Mouse (Mus musculus): ENCODE results near the gene Rho. TPM values are rescaled to one million over a fixed set of nuclear protein-coding genes. Genes with fewer than 3 reads are reported as not detected.

Gene Rho
- polyA plus RNA-seq, 1 experiment from 2014 or later = 0.16 TPM

DNA sequence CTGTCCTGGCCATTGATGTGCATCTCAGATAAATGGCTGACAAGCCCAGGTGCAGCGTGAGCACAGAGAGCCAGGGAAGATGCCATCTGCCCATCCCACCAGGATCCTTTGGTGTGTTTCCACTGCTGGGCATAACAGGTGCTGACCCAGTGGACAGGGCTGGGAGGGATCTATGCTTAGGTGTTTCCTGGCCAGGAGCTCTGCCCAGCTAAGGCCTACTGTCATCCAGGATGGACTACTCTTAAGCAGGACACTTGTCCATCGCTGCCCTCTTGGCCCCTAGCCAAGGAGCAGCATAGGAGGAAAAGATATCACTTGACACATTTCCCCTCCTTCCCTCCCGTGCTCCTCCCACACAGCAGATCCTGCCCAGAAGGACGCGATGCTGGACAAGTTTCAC lies 14.9 kb upstream of the Rho start:
- Histone ChIP-seq H3K4me2 (replicated peaks; ENCODE audit: low read depth) (no peak overlapping the region), H3K9me3 (ENCODE audit: control insufficient read depth) (no peaks in the 10 kb centered on the region), H3K4me1 (replicated peaks; ENCODE audit: control insufficient read depth, insufficient read depth, low read length) (no peaks in the 10 kb centered on the region), H3K27ac (ENCODE audit: low read depth, low read length) (no peak overlapping the region), H3K27me3 (replicated peaks; ENCODE audit: control insufficient read depth, insufficient read depth, low read length) (no peaks in the 10 kb centered on the region), H3K4me3 (ENCODE audit: low read depth, low read length) (no peak overlapping the region), H3K36me3 (ENCODE audit: control insufficient read depth, insufficient read depth) (no peaks in the 10 kb centered on the region; the same call in 1 of the 2 replicates), H3K9ac (ENCODE audit: low read depth, low read length) (no peak overlapping the region)
- TF ChIP-seq CTCF (IDR thresholded peaks at IDR 0.05; ENCODE audit: low read depth) = no peak
- ATAC-seq = no peak
- WGBS = 81% methylated on average over 5 of the region's 5 CpGs

DNA sequence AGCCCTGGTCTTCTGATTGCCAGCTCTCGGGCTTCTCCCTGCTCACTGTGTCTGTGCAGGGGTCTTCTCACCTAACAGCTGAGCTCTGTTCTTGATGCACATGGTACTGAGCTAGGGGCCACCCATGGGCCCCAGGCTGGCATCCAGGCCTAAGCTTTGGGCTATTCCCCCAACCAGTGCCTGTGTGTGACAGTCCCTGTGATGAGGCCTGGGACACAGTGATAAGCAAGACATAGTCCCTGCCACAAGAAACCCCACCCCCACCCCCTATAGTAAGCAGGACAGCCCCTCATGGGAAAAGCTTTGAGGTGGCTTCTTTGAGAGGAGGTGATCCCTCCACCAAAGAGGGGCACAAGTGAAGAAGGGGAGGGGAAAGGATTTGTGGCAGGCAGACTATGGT lies 12.9 kb upstream of the Rho start:
- Histone ChIP-seq H3K4me2 (replicated peaks; ENCODE audit: low read depth) (no peak overlapping the region), H3K9ac (ENCODE audit: low read depth, low read length) (no peak overlapping the region), H3K4me3 (ENCODE audit: low read depth, low read length) (no peak overlapping the region), H3K4me1 (replicated peaks; ENCODE audit: control insufficient read depth, insufficient read depth, low read length) (no peaks in the 10 kb centered on the region), H3K27ac (ENCODE audit: low read depth, low read length) (no peak overlapping the region), H3K36me3 (ENCODE audit: control insufficient read depth, insufficient read depth) (no peaks in the 10 kb centered on the region; the same call in 1 of the 2 replicates), H3K27me3 (replicated peaks; ENCODE audit: control insufficient read depth, insufficient read depth, low read length) (no peaks in the 10 kb centered on the region), H3K9me3 (ENCODE audit: control insufficient read depth) (no peaks in the 10 kb centered on the region)
- WGBS = 100% methylated on average over 1 of the region's 1 CpGs
- no peak for TF ChIP-seq CTCF (IDR thresholded peaks at IDR 0.05; ENCODE audit: low read depth)
- ATAC-seq = no peak

DNA sequence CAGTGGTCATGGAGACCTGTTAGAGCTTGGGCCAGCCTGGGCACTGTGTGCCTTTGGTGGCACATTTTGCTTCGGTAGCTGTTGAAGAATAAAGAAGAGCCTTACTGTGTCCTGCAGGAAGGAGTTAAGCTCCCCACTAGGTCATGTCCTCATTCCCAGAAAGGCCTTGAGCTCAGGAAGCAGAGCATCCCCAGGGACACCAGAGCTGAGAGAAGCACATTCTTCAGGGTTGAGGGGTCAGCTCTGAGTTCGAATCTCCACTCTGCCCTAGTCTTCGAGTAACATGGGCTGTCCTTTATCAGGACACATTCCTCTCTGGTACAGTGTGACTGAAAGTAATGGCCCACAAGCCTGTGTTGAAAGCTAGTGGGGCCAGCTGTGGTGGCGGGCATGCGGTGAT lies 11.7 kb upstream of the Rho start:
- Histone ChIP-seq H3K36me3 (ENCODE audit: control insufficient read depth, insufficient read depth) (no peaks in the 10 kb centered on the region; the same call in 1 of the 2 replicates), H3K27ac (ENCODE audit: low read depth, low read length) (no peak overlapping the region), H3K4me2 (replicated peaks; ENCODE audit: low read depth) (no peak overlapping the region), H3K4me3 (ENCODE audit: low read depth, low read length) (no peak overlapping the region), H3K9ac (ENCODE audit: low read depth, low read length) (no peak overlapping the region), H3K27me3 (replicated peaks; ENCODE audit: control insufficient read depth, insufficient read depth, low read length) (no peaks in the 10 kb centered on the region), H3K4me1 (replicated peaks; ENCODE audit: control insufficient read depth, insufficient read depth, low read length) (no peaks in the 10 kb centered on the region), H3K9me3 (ENCODE audit: control insufficient read depth) (no peaks in the 10 kb centered on the region)
- ATAC-seq = no peak
- 95% methylated on average over 5 of the region's 5 CpGs for WGBS
- no peak for TF ChIP-seq CTCF (IDR thresholded peaks at IDR 0.05; ENCODE audit: low read depth)

DNA sequence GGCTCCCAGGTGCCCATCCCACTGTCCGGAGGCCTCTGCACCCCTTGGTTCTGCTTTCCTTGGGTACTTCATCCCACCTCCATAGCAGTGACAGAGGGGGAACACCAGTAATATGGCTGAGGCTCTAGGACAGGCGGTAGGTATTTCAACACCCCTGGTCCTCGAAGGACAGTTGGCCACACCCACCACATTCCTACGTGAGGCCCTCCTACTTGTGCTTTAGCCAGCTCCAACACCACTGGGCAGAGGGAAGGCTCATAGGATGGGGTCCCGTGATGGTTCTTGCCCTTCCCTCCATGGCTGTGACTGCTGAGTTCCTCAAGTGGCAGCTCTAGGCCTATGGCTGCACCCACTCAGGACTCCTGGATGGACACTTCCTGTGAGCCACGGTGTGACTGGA lies 6.7 kb upstream of the Rho start:
- no peak; the same call in 1 of the 2 replicates for ATAC-seq
- H3K27ac ChIP-seq (ENCODE audit: low read depth, low read length) = no peak overlapping the region
- H3K9ac ChIP-seq (ENCODE audit: low read depth, low read length) = no peak overlapping the region
- no peak overlapping the region for H3K4me3 ChIP-seq (ENCODE audit: low read depth, low read length)
- H3K9me3 ChIP-seq (ENCODE audit: control insufficient read depth) = no peaks in the 10 kb centered on the region
- no peaks in the 10 kb centered on the region for H3K4me1 ChIP-seq (replicated peaks; ENCODE audit: control insufficient read depth, insufficient read depth, low read length)
- no peak overlapping the region for H3K4me2 ChIP-seq (replicated peaks; ENCODE audit: low read depth)
- H3K36me3 ChIP-seq (ENCODE audit: control insufficient read depth, insufficient read depth) = no peaks in the 10 kb centered on the region
- no peak for TF ChIP-seq CTCF (IDR thresholded peaks at IDR 0.05; ENCODE audit: low read depth)
- no peaks in the 10 kb centered on the region for H3K27me3 ChIP-seq (replicated peaks; ENCODE audit: control insufficient read depth, insufficient read depth, low read length)
- WGBS = 34% methylated on average over 6 of the region's 6 CpGs

DNA sequence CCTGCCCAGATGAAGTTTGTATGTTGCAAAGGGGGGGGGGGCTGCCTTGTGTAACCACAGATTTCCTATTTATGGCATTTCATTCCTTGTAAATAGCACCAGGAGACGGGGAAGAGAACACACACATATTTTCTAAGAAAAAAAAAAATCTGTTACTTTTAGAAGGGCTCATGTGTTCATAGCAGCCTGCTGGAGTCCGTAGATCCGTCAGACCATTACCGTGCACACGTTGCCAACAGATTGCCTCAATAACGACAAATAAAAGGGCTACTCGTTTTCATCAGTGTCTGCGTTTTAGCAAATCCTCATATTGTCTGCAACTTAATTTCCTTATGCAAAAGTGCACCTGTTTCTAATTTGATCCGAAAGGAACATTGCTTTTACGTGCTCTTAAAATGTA lies 5.1 kb upstream of the Rho start:
- H3K9ac ChIP-seq (ENCODE audit: low read depth, low read length) = no peak overlapping the region

DNA sequence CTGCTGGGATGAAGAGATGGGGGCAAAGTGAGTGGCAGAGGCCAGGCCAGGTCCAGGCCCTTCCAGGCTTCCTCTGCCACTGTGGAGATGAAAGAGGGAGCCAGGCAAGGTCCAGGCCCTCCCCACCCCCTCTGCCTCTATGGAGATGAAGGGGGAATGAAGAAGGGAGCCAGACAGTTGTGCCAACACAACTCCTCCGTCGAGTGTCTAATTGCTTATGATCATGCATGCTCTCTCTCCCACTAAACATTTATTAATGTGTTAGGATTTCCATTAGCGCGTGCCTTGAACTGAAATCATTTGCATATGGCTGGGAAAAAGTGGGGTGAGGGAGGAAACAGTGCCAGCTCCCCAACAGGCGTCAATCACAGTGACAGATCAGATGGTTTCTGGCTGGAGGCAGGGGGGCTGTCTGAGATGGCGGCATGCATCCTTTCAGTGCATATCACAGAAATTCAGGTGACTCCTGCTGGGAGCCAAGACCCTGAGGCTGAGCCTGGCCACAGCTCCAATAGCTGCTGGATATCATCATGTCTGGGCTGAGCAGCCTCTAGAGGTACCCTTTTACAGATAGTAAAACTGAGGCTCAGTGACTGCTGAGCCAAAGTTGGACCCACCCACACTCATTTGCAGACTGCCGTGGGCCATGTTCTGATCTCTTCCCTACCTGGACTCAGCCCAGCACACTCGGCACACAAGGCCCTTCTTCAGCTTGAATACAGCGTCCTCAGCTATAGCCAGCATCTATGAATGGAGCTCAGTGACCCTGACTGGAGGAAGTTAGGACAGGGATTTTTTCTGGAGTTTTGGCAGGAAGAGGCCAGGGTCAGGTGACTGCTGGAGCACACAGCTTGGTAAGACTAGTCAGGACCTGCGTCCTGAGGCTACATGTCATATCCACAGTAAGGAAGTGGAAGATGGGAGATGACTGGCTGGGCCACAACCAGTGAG lies 4.0 kb upstream of the Rho start:
- ATAC-seq = no peak
- 76% methylated on average over 10 of the region's 10 CpGs for WGBS

More for the DNA sequence above, 5.1 kb upstream of the Rho start:
- Histone ChIP-seq H3K27me3 (replicated peaks; ENCODE audit: control insufficient read depth, insufficient read depth, low read length) (no peaks in the 10 kb centered on the region), H3K27ac (ENCODE audit: low read depth, low read length) (no peak overlapping the region), H3K9me3 (ENCODE audit: control insufficient read depth) (no peaks in the 10 kb centered on the region), H3K4me1 (replicated peaks; ENCODE audit: control insufficient read depth, insufficient read depth, low read length) (no peaks in the 10 kb centered on the region), H3K4me2 (replicated peaks; ENCODE audit: low read depth) (no peak overlapping the region), H3K36me3 (ENCODE audit: control insufficient read depth, insufficient read depth) (no peaks in the 10 kb centered on the region), H3K4me3 (ENCODE audit: low read depth, low read length) (no peak overlapping the region)
- WGBS = 81% methylated on average over 10 of the region's 10 CpGs
- TF ChIP-seq CTCF (IDR thresholded peaks at IDR 0.05; ENCODE audit: low read depth) = no peak
- no peak for ATAC-seq

More for the DNA sequence above, 4.0 kb upstream of the Rho start:
- Histone ChIP-seq H3K9me3 (ENCODE audit: control insufficient read depth) (no peaks in the 10 kb centered on the region), H3K4me1 (replicated peaks; ENCODE audit: control insufficient read depth, insufficient read depth, low read length) (no peaks in the 10 kb centered on the region), H3K27me3 (replicated peaks; ENCODE audit: control insufficient read depth, insufficient read depth, low read length) (no peaks in the 10 kb centered on the region), H3K36me3 (ENCODE audit: control insufficient read depth, insufficient read depth) (no peaks in the 10 kb centered on the region), H3K4me3 (ENCODE audit: low read depth, low read length) (no peak overlapping the region), H3K27ac (ENCODE audit: low read depth, low read length) (no peak overlapping the region), H3K4me2 (replicated peaks; ENCODE audit: low read depth) (no peak overlapping the region), H3K9ac (ENCODE audit: low read depth, low read length) (no peak overlapping the region)
- TF ChIP-seq CTCF (IDR thresholded peaks at IDR 0.05; ENCODE audit: low read depth) = no peak

Measured in intestine, postnatal 0 days (tissue).